Mouse (Mus musculus) kidney, postnatal 36 days (tissue): Measurements from ENCODE around the gene Srprb.

Source experiments
- DNase-seq, 2 experiments: peaks; one replicate each; pipeline ENCODE4 v3.0.0; 2021 to 2022; ENCODE audit warnings: mixed read lengths in 2 of 2

Gene Srprb

DNA sequence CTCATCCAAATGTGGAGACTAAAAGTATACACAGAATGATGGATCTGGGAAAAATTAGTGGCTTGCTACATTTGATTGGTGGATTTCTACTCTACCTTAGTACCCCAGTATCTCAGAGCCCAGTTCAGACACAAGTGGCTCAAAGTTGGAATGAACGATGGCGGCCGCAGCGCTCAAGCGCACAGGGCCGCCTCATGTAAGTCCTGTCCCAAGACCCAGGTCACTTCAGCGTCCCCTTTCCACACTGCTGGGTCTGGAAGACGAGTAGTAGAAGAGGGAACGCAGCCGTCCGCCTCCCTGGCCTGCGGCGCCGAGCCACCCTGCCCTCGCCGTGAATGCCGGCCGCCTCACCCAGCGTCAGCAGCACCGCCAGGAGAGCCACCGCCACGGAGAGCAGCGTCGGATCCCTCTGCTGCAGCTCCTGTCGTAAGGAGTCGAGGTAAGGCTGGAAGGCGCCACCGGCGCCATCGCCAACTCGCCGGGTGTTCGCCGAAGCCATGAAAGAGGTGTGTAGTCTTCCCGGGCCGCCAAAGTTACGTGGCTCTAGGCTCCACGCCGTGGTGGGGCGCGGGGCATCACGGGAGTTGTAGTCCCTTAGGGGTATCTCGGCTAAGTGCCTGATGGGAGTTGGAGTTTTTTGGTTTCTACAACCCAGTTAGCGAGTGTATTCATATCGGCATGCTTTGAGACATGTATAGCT is at the start of gene Srprb:
Srprb (minus strand) TSS at position 577 of the 700 bp plus-strand sequence.
- peak; percentile 95 to 98 for DNase-seq

- DNase-seq = no peak
These were observed 46.7 kb upstream of the Srprb start for GRCm38 (mm10) chr9:103248618-103249017.

GRCm38 (mm10) chr9:103246526-103247168 is 44.7 kb upstream of the Srprb start:
- no peak for DNase-seq

DNA sequence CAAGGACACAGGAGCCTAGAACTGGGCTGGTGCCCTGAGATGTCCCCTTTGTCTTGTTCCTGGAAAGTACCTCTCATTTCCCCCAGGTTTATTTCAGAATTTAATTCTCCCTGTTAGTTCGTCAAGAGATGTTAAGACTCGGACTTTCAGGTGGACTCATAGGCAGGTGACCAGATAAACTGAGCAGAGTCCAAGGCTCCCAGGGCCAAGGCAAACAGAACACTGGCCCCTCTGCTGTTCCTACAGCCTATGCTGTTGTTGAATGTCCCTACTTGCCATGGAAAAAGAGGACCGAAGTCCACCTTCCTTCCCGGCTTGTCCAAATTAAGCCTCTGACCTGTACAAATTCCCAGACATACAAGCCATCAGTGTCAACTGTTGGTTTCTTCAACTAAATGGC is 41.7 kb upstream of the Srprb start:
- DNase-seq = peak; percentile 32 to 47

DNA sequence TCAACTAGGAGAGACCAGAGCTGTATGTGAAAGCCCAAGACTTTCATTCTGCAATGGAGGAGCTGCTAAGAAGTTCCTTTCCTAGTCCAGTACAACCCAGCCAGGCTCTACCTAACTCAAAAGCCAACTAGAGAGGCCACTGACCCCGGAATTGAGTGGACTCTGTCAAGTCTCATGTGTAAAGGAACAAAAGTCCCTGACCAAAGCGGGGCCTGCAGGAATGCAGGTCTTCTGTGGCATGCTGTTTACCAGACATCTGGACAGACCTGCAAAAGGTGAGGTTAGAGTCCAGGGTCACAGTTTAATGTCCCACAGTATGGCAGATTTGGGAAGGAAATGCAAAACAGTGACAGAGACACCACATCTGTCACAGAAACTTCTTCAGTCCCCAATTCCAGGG is 39.3 kb upstream of the Srprb start:
- peak; percentile 42 to 45 for DNase-seq

DNA sequence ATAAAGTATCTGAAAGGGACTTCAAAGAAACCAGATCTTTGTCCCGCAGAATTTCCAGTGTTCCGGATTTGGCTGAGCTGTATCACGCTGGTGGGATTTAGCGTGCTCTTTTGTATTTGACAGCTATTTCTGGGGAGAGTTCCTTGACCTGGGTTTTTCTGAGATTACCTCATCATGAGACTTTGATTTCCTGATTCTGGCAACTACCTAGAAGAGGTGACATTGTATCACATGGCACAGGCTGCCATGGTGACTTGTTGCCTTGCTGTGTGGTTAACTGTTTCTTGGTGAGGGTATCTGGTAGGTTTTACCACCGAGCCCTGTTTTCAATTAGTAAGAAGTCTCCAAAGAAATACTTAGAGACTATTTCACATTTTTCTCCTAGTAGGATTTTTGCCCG is 37.5 kb upstream of the Srprb start:
- no peak for DNase-seq

DNA sequence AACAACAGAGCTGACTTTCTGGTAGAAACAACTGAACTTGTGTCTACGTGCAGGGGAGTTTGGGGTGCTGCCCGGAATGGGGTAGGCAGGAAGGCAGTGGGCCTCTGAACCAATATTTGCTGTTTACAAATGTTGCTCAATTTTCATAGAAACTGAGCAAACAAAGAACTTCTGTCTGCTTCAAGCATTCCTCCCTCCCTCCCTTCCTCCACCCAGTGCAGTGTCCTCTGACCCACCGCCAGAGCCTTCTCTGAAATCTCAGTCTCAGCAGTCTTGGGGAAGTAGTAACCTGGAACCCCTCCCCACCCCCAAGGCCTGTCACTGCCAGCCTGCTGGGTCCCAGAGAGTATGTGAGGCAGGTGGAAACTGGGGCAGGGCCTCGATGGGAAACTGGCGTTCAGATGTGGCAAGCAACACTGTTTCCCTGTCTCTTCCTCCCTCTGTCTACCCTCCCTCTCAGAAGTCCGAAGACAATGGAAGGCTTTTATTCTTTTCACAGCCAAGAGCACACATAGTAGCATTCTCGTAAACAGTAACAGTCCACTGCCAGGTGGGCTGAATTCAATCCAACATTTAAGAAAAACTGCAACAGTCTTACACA is 32.7 kb upstream of the Srprb start:
- peak; percentile 19 to 25 for DNase-seq

- no peak for DNase-seq
These were observed 32.1 kb upstream of the Srprb start for GRCm38 (mm10) chr9:103234059-103234458.

DNA sequence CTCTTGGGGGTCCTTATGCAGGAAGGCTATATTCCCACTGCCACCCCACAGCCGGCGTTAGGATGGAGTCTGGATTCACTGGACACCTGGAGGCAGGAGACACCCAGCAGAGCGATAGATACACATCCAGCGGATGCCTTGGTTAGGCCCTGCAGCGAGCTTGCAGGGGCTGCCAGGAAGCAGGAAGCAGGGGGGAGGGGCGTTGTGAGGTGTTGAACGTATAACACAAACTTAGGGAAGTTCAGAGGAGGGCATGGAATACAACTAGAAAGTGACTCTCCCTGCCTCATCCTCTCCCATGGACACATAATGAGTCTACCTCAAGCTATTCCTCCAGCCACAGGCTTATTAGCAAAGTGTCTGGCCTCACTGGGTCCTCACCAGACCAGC is 31.1 kb upstream of the Srprb start:
- DNase-seq = no peak

DNA sequence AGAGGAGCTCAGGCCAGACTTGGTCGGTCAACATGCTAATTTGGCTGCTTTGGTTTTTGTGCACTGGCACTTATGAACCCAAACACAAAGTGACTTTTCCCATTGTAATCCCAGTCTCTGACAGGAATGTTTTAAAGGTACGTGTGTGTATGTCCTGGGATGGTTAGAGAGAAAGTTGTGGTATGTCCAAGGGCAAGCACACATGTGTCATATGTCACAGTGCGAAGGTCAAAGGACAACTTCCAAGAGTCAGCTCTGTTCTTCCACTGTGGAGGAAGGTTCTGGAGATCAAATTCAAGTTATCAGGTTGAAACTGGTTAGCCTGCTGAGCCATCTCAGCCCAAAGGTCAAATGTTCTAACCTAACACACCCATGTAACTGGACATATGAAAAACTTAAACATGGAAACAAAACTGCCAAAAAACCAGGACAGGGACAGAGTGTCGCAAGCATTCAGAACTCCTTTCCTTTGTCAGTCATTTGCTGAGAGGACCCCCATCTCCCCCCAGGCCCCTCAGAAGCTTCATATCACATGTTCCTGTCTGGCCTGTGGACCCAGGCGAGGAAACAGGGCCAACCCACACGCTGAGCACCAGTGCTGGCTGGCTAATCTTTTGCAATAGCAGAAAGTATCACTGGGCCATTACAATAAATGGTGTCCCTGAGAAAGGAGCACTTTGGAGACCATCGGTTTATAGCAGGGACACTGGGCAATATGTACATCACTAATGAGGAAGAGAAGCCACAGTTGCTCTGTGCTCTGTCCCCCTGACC is 30.5 kb upstream of the Srprb start:
- DNase-seq = no peak

GRCm38 (mm10) chr9:103230151-103230951 is 28.4 kb upstream of the Srprb start, which contains the start of the genes Gm20425 and Trf:
Gm20425 (minus strand) TSS chr9:103230307.
Trf (minus strand) TSS chr9:103230444.
- DNase-seq = peak; percentile 63 to 67

DNA sequence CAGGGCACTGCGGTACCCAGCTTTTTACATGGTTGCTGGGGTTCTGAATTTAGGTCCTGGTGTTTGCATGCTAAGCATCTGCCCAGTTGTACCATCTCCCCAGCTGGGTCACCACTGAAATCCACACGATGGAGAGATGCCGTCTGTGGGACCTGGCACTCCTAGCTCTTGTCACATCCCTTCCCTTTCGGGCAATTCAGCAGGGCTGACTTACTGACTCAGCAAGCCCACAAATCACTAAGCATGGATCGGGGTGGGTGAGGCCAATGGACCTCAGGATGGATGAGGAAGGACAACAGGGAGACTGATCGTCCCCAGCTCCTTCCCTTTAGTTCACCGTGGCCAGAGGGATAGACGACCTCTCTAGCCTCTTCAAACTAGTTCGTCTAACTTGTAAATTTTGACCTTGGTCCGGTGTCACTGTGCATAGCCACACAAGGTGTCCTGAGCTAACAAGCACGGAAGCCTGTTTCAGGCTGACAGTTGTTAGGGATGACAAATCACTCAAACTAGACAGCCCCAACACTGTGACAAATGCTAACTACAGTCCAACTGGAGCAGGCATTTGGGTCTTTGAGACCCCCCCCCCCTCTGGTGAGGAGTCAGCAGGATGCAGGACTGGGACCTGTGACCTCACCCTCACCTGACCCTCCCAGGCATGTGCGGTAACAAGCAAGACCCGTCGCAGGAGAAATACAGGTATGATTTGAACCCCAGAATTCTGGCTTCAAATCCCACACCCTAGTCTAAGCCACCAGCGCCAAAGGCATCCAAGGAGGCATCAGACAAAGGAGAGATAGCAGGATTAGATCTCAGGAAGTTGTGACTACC is 27.3 kb upstream of the Srprb start:
- DNase-seq = no peak

DNA sequence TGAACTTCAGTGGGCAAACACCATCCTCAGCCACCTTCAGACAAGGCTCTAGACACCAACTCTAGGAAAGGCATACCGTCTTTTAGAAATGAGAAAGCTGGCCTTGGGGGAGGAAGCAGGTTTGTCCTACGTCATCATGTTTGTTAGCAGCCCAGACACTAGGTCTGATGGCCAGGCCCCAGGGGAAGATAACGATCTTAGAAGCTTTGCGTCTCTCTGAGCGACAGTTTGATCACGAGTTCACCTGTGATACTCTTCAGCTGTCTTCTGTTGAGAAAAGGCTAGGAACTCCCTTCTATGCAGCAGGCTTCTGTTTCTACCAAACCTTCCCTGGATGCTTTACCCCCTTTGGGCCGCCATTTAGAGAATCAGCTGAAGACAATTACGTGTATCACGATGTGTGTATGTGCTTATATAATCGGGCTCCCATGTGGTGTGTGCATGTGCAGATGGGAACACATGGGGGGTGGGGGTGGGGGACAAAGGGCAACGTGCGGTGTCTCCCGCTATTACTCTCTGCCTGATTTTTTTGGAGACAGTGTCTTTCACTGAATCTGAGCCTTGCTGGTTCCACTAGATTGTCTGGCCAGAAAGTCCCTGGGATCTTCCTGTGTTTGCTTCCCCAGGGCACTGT is 26.6 kb upstream of the Srprb start:
- no peak for DNase-seq

DNA sequence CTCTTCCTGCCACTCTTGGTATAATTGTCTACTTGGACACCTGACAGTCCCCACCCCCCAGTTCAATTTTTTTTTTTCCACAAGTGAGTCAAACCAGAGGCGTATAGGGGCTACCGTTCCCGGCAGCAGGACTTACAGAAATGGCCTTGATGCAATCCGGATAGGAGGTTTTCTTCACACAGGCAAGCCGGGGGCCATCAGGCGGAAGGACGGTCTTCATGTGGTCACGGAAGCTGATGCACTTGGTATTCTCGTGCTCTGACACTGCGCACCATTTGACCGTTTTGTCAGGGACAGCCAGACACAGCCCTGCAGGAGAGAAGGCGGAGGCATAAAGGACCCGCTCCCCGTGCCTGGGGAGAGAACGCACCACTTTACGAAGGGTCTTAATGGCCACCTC is 25.8 kb upstream of the Srprb start:
- DNase-seq = no peak

- DNase-seq = peak; percentile 33 to 63
These were observed 24.9 kb upstream of the Srprb start for GRCm38 (mm10) chr9:103226806-103227205.

DNA sequence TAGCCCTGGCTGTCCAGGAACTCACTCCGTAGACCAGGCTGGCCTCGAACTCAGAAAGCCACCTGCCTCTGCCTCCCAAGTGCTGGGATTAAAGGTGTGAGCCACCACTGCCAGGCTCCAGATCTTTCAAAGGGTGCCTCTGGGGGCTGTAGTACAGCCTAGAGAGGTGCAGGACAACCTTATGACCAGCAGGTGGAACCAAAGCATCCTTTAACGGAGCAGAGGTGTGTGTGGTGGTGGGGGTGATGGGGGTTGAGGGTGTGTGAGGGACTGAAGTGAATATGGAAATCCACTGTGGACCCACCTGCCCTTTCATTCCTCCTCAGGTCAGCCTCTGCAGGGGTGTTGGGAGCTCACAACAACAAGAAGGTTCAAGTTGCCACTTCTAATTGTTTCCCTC is 23.5 kb upstream of the Srprb start:
- DNase-seq = peak; percentile 13 to 55

GRCm38 (mm10) chr9:103224721-103225120 is 22.8 kb upstream of the Srprb start:
- DNase-seq = no peak

- DNase-seq = no peak
These were observed 12.3 kb upstream of the Srprb start for GRCm38 (mm10) chr9:103214281-103214680.

DNA sequence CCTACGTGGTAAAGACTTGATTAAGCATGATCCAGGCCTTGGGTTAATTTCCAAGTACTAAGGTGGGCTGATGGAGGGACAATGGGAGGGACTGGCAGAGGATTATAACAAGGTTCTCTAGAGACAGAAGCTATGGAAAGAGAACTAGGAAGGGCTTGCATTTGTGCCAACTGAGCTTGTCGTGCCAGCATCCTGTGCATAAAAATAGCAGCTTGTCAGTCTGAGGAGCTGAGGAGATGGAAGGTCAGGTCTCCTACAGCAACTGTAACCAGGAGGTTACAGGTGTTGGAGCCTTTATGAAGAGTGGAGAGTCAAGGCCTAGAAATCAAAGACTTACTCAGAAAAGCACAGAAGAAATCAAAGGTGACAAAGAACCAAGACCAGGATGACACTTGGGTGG is 11.7 kb upstream of the Srprb start:
- DNase-seq = no peak

- DNase-seq = peak in 1 of 2 experiments; percentile 25
These were observed 10.9 kb upstream of the Srprb start for GRCm38 (mm10) chr9:103212654-103213420.
